Mouse (Mus musculus): ENCODE results near the gene C130050O18Rik. TPM values are rescaled to one million over a fixed set of nuclear protein-coding genes. Genes with fewer than 3 reads are reported as not detected.

The C130050O18Rik gene
- polyA plus RNA-seq (2012; rRNA removed): 1.9 and 2.3 TPM in 2 replicates

GRCm38 (mm10) chr5:139404801-139405401 is at the start of gene C130050O18Rik:
Gene C130050O18Rik, plus strand, starts transcription at chr5:139405280.

GRCm38 (mm10) chr5:139377468-139378270 is 27.4 kb upstream of the C130050O18Rik start, which contains the start of gene Gpr146:
Gene Gpr146, plus strand, starts transcription at chr5:139377697.

GRCm38 (mm10) chr5:139423026-139423865 is 18.2 kb downstream of the C130050O18Rik start, which contains the start of gene Gper1:
Gene Gper1, plus strand, starts transcription at chr5:139423151.

GRCm38 (mm10) chr5:139460384-139461067 is 55.4 kb downstream of the C130050O18Rik start, which contains the start of gene 3110082I17Rik:
Gene 3110082I17Rik, minus strand, starts transcription at chr5:139460527.

Other genes starting within 250 kb of the C130050O18Rik start
- gene Sun1, start 204.6 kb upstream of the C130050O18Rik start, polyA plus RNA-seq (2012; rRNA removed): 39.5 and 43.9 TPM in 2 replicates
- 137 and 211 TPM in 2 replicates for gene Get4, start 153.0 kb upstream of the C130050O18Rik start, polyA plus RNA-seq (2012; rRNA removed)
- 48.1 and 55.7 TPM in 2 replicates for gene Adap1, start 79.7 kb upstream of the C130050O18Rik start, polyA plus RNA-seq (2012; rRNA removed)
- 62.7 and 94.9 TPM in 2 replicates for gene Cox19, start 53.9 kb upstream of the C130050O18Rik start, polyA plus RNA-seq (2012; rRNA removed)
- 15.3 and 18.1 TPM in 2 replicates for gene Cyp2w1, start 52.7 kb upstream of the C130050O18Rik start, polyA plus RNA-seq (2012; rRNA removed)
- gene Gpr146, start 27.6 kb upstream of the C130050O18Rik start, polyA plus RNA-seq (2012; rRNA removed): 7.0 and 8.2 TPM in 2 replicates
- gene Gper1, start 17.9 kb downstream of the C130050O18Rik start, polyA plus RNA-seq (2012; rRNA removed): 3.3 TPM in 2 replicates
- gene 3110082I17Rik, start 55.2 kb downstream of the C130050O18Rik start, polyA plus RNA-seq (2012; rRNA removed): 8.0 and 8.4 TPM in 2 replicates
- 15.0 and 21.1 TPM in 2 replicates for gene Zfand2a, start 79.3 kb downstream of the C130050O18Rik start, polyA plus RNA-seq (2012; rRNA removed)
- not detected in 2 replicates for gene Uncx, start 138.2 kb downstream of the C130050O18Rik start, polyA plus RNA-seq (2012; rRNA removed)